Mouse (Mus musculus): ENCODE data around the gene Hist2h2bb. TPM values are rescaled to one million over a fixed set of nuclear protein-coding genes. Genes with fewer than 3 reads are reported as not detected.
A peak's percentile ranks its signal among the peaks of the same experiment; 100 is the strongest.

The Hist2h2bb gene
- total and polyA plus RNA-seq, 3 experiments = 11.2 to 6,680 TPM; not detected in 1

GRCm38 (mm10) chr3:96293368-96293767, 23.8 kb downstream of the Hist2h2bb start:
- H3K27ac ChIP-seq (ENCODE audit: control insufficient read depth, low read depth, low read length) = peak overlapping the region; percentile 72
- H3K79me2 ChIP-seq (ENCODE audit: control insufficient read depth, insufficient read depth, low read length, poor library complexity) = no peaks in the 10 kb centered on the region
- H3K27me3 ChIP-seq (ENCODE audit: control insufficient read depth in 1 of 2, insufficient read depth in 2 of 2, low read length in 2 of 2) = no peaks in the 10 kb centered on the region
- peaks cover 0 to 14% of the 10 kb centered on the region in 2 experiments; a peak in 2 of 4 replicates for H3K36me3 ChIP-seq (ENCODE audit: control insufficient read depth in 1 of 2, insufficient read depth in 2 of 2, low read length in 2 of 2)
- peaks cover 16 to 25% of the 10 kb centered on the region in 2 experiments for H3K4me1 ChIP-seq (ENCODE audit: control insufficient read depth in 1 of 2, insufficient read depth in 2 of 2, low read length in 2 of 2)
- peak overlapping the region; percentile 51 to 53 for H3K4me3 ChIP-seq (ENCODE audit: control insufficient read depth in 1 of 2, insufficient read depth in 1 of 2, low read depth in 2 of 2, low read length in 2 of 2)
- H3K9me3 ChIP-seq (replicated peaks; ENCODE audit: insufficient read depth, low read length) = no peaks in the 10 kb centered on the region
- peak overlapping the region; percentile 36 for H3K9ac ChIP-seq (ENCODE audit: control insufficient read depth, low read depth, low read length, poor library complexity, severe bottlenecking)
- TF ChIP-seq CHD1 (IDR thresholded peaks at IDR 0.05; ENCODE audit: low read depth, low read length) (peak; percentile 67), SMC3 (IDR thresholded peaks at IDR 0.05; ENCODE audit: low read depth, low read length) (no peak), MAX (IDR thresholded peaks at IDR 0.05; ENCODE audit: low read length) (no peak), ETS1 (IDR thresholded peaks at IDR 0.05; ENCODE audit: low read depth, low read length) (no peak), POLR2AphosphoS2 (IDR thresholded peaks at IDR 0.05; ENCODE audit: low read length) (no peak), HCFC1 (IDR thresholded peaks at IDR 0.05; ENCODE audit: low read depth, low read length) (no peak), TAL1 (IDR thresholded peaks at IDR 0.05; ENCODE audit: low read length) (no peak), NELFE (IDR thresholded peaks at IDR 0.05; ENCODE audit: low read depth, low read length) (no peak), RCOR1 (IDR thresholded peaks at IDR 0.05; ENCODE audit: low read depth, low read length) (no peak), ZNF384 (IDR thresholded peaks at IDR 0.05; ENCODE audit: low read depth, low read length) (no peak), MEF2A (IDR thresholded peaks at IDR 0.05; ENCODE audit: extremely low read depth, insufficient replicate concordance, low read depth, low read length, poor library complexity, severe bottlenecking) (no peak), SIN3A (IDR thresholded peaks at IDR 0.05; ENCODE audit: low read length) (no peak), USF2 (IDR thresholded peaks at IDR 0.05; ENCODE audit: borderline replicate concordance in 1 of 2, insufficient read depth in 1 of 2, low read depth in 1 of 2, low read length in 2 of 2) (no peak), MAFK (IDR thresholded peaks at IDR 0.05; ENCODE audit: borderline replicate concordance, low read depth, low read length) (no peak), MAZ (IDR thresholded peaks at IDR 0.05; ENCODE audit: low read depth, low read length) (0 out of 2 replicates have a peak, but pooled peaks have one; percentile 11), POLR2AphosphoS5 (IDR thresholded peaks at IDR 0.05; ENCODE audit: borderline replicate concordance, low read depth, low read length) (no peak), TBP (IDR thresholded peaks at IDR 0.05; ENCODE audit: low read depth, low read length) (no peak)
- DNase-seq (ENCODE audit: low read depth, low spot score) = no peak

- H3K9me3 ChIP-seq (replicated peaks; ENCODE audit: insufficient read depth, low read length) = no peaks in the 10 kb centered on the region
- H3K36me3 ChIP-seq (ENCODE audit: control insufficient read depth in 1 of 2, insufficient read depth in 2 of 2, low read length in 2 of 2) = peaks cover 0 to 14% of the 10 kb centered on the region in 2 experiments; a peak in 2 of 4 replicates
- H3K27me3 ChIP-seq (ENCODE audit: control insufficient read depth in 1 of 2, insufficient read depth in 2 of 2, low read length in 2 of 2) = no peaks in the 10 kb centered on the region
- DNase-seq (ENCODE audit: low read depth, low spot score) = peak; percentile 96
- H3K4me1 ChIP-seq (ENCODE audit: control insufficient read depth in 1 of 2, insufficient read depth in 2 of 2, low read length in 2 of 2) = peaks cover 16 to 25% of the 10 kb centered on the region in 2 experiments
- no peaks in the 10 kb centered on the region for H3K79me2 ChIP-seq (ENCODE audit: control insufficient read depth, insufficient read depth, low read length, poor library complexity)
- peak within 1 kb of the TSS; percentile 51 to 53 for H3K4me3 ChIP-seq (ENCODE audit: control insufficient read depth in 1 of 2, insufficient read depth in 1 of 2, low read depth in 2 of 2, low read length in 2 of 2)
- peak within 1 kb of the TSS; percentile 36 for H3K9ac ChIP-seq (ENCODE audit: control insufficient read depth, low read depth, low read length, poor library complexity, severe bottlenecking)
- H3K27ac ChIP-seq (ENCODE audit: control insufficient read depth, low read depth, low read length) = peak within 1 kb of the TSS; percentile 72
- TF ChIP-seq ZKSCAN1 (IDR thresholded peaks at IDR 0.05; ENCODE audit: low read depth, low read length) (no peak), RCOR1 (IDR thresholded peaks at IDR 0.05; ENCODE audit: low read depth, low read length) (peak; percentile 98), MAX (IDR thresholded peaks at IDR 0.05; ENCODE audit: low read length) (peak; percentile 94), MYC (IDR thresholded peaks at IDR 0.05; ENCODE audit: low read depth, low read length) (peak; percentile 96), ZC3H11A (IDR thresholded peaks at IDR 0.05; ENCODE audit: low read depth, low read length) (no peak), TCF12 (IDR thresholded peaks at IDR 0.05; ENCODE audit: low read depth, low read length) (peak; percentile 87), E2F4 (IDR thresholded peaks at IDR 0.05; ENCODE audit: borderline replicate concordance, low read depth, low read length) (no peak), ZNF384 (IDR thresholded peaks at IDR 0.05; ENCODE audit: low read depth, low read length) (peak; percentile 36; the same call in 1 of the 2 replicates), BHLHE40 (IDR thresholded peaks at IDR 0.05; ENCODE audit: borderline replicate concordance, low read depth, low read length) (no peak), RAD21 (IDR thresholded peaks at IDR 0.05; ENCODE audit: low read depth, low read length) (no peak), USF1 (IDR thresholded peaks at IDR 0.05; ENCODE audit: low read depth, low read length) (peak; percentile 31; the same call in 1 of the 2 replicates), HCFC1 (IDR thresholded peaks at IDR 0.05; ENCODE audit: low read depth, low read length) (peak; percentile 44; the same call in 1 of the 2 replicates), MYB (IDR thresholded peaks at IDR 0.05; ENCODE audit: low read depth, low read length) (no peak), JUND (IDR thresholded peaks at IDR 0.05; ENCODE audit: low read depth, low read length) (peak; percentile 74), MXI1 (IDR thresholded peaks at IDR 0.05; ENCODE audit: low read depth, low read length) (peak; percentile 90), GABPA (IDR thresholded peaks at IDR 0.05; ENCODE audit: low read depth, low read length) (no peak), SIN3A (IDR thresholded peaks at IDR 0.05; ENCODE audit: low read length) (peak; percentile 85), NRF1 (IDR thresholded peaks at IDR 0.05; ENCODE audit: insufficient read depth, low read depth, low read length, poor library complexity, severe bottlenecking) (no peak), TBP (IDR thresholded peaks at IDR 0.05; ENCODE audit: low read depth, low read length) (peak; percentile 70; the same call in 1 of the 2 replicates)
Observed at GRCm38 (mm10) chr3:96293787-96294186, 24.2 kb downstream of the Hist2h2bb start, which contains the start of gene Fcgr1. Gene Fcgr1 (minus strand): TSS chr3:96293969.
